ENCODE assay signal across 8 mouse cellular contexts in the genomic region with DNA sequence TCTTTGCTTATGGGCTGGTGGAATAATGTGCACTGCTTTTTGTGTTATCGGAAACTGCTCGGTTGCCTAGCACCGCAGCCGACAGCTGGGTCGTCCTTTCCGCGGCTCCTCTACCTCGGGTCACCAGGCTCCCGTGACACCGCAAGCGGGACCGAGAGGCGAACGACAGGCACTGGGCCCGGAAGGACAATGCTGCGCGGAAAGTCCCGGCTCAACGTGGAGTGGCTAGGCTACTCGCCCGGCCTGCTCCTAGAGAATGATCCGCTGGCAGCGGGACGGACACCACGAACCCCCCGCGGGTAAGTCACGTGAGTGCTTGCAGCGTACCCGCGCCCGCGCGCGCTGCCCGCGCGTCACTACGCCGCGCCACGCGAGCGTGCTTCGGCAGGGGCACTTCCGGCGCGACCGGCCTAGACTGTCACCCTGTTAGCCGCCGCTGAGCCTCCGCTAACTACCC. TPM values are rescaled to one million over a fixed set of nuclear protein-coding genes. Genes with fewer than 3 reads are reported as not detected.
A peak's percentile ranks its signal among the peaks of the same experiment; 100 is the strongest.
DNase-seq lines count a peak whose midpoint lies in the region; ATAC-seq lines count a peak whose summit lies in the region.

No protein-coding gene starts in this region.

- peak overlapping the region; percentile 89 for H3K27ac ChIP-seq in hindbrain, embryonic 16.5 days (ENCODE audit: low read depth, low read length)
- peak overlapping the region; percentile 73 for H3K27ac ChIP-seq in macrophage

- peak overlapping the region; percentile 63 for H3K4me3 ChIP-seq in hindbrain, embryonic 16.5 days (ENCODE audit: low read length)
- H3K4me3 ChIP-seq in macrophage (ENCODE audit: inconsistent target), result peak overlapping the region; percentile 62

- peak; percentile 88 for DNase-seq in T-cell, adult 2 months (ENCODE audit: low spot score)
- peak; percentile 87 to 92 for DNase-seq in cerebellum, postnatal 36 days
- DNase-seq in gastrocnemius, adult 18-20 months (ENCODE audit: low spot score), result peak; percentile 77
- peak; percentile 72 to 88 for DNase-seq in left cerebral cortex, adult 18-20 months (ENCODE audit: low spot score in 2 of 2)
- peak; percentile 89 for DNase-seq in right cerebral cortex, adult 18-20 months
- peak; percentile 27 for DNase-seq in urinary bladder, postnatal 10 days (ENCODE audit: low spot score)

- H3K27me3 ChIP-seq in hindbrain, embryonic 16.5 days (replicated peaks; ENCODE audit: control insufficient read depth, insufficient read depth, low read length), result no peaks in the 10 kb centered on the region

- peak overlapping the region; percentile 58 for H3K4me2 ChIP-seq in hindbrain, embryonic 16.5 days (ENCODE audit: low read length)

- peaks cover 7% of the 10 kb centered on the region; the same call in 1 of the 2 replicates for H3K4me1 ChIP-seq in hindbrain, embryonic 16.5 days (ENCODE audit: control insufficient read depth, insufficient read depth, low read depth, low read length)

- H3K9me3 ChIP-seq in hindbrain, embryonic 16.5 days (ENCODE audit: control insufficient read depth, low read length), result no peaks in the 10 kb centered on the region

- ATAC-seq in hindbrain, embryonic 16.5 days, result peak; percentile 99

- no peaks in the 10 kb centered on the region for H3K36me3 ChIP-seq in hindbrain, embryonic 16.5 days (ENCODE audit: control insufficient read depth, insufficient read depth, low read length)
- H3K36me3 ChIP-seq in macrophage (ENCODE audit: inconsistent target), result no peaks in the 10 kb centered on the region

- H3K9ac ChIP-seq in hindbrain, embryonic 16.5 days (ENCODE audit: low read depth, low read length), result peak overlapping the region; percentile 75

- WGBS in hindbrain, embryonic 16.5 days, result 20% methylated on average over 31 of the region's 52 CpGs
- WGBS in macrophage (ENCODE audit: missing documents), result 23% methylated on average over 31 of the region's 52 CpGs

- peaks cover 37% of the 10 kb centered on the region for H3K79me2 ChIP-seq in macrophage (ENCODE audit: inconsistent target)

RNA-seq across cellular contexts. Expression of a gene that starts 0.7 kb away (rescaled TPM):
- 10 to 100 TPM; 21.2 to 23.1 TPM for total RNA-seq in gastrocnemius, adult 18-20 months (2021)
- polyA plus RNA-seq in hindbrain, embryonic 16.5 days (2015; fragmentation: Nextera tagmentation; extraction: Ambion mirVana), result 52.7 and 52.9 TPM in 2 replicates
- total RNA-seq in left cerebral cortex, adult 18-20 months (2021), result 10 to 100 TPM; 33.5 to 35.4 TPM
- total RNA-seq in macrophage (2018; cell fraction: chromatin; rRNA removed), result 10 to 100 TPM in 23 of 26 experiments, 1 to 10 TPM in 3; 4.9 to 31.8 (median 16.9) TPM
- 10 to 100 TPM; 26.9 to 60.7 (median 46.9) TPM for total RNA-seq in macrophage (2018; cell fraction: cytosol; rRNA removed)
- 10 to 100 TPM; 24.9 to 54.6 (median 36.3) TPM for total RNA-seq in macrophage (2018; cell fraction: nucleus; rRNA removed)
- 34.2 to 60.3 TPM (median 57.0 TPM) in 3 replicates for polyA plus RNA-seq in macrophage (2018)

Comparison
In these comparisons a context has a peak if more than half of its experiments do, and no peak if none do; other contexts are left out.
1. Peak in every context shown above with its lines: DNase-seq, ATAC-seq, H3K4me3 ChIP-seq and H3K27ac ChIP-seq.
2. DNase-seq: peak in every context shown above with its lines; median percentile 90 in cerebellum, postnatal 36 days; 89 in right cerebral cortex, adult 18-20 months; 88 in T-cell, adult 2 months; 80 in left cerebral cortex, adult 18-20 months; 77 in gastrocnemius, adult 18-20 months; 27 in urinary bladder, postnatal 10 days.